Comparison of ENCODE assay signal across 19 mouse cellular contexts in genomic region chr12:110952628-110953385, GRCm38 (mm10). TPM values are rescaled to one million over a fixed set of nuclear protein-coding genes. Genes with fewer than 3 reads are reported as not detected.
DNase-seq lines count a peak whose midpoint lies in the region; ATAC-seq and TF ChIP-seq lines count a peak whose summit lies in the region.
"Had no signal": no experiment of that assay in that cellular context is flagged by ENCODE, and none has a peak within 500 bp of the region (broad histone marks: within the 10 kb centered on the region; RNA-seq: fewer than 3 reads in every experiment).

No protein-coding gene starts in this region.

- no peak for TF ChIP-seq CTCF in forebrain, postnatal 0 days (IDR thresholded peaks at IDR 0.05; ENCODE audit: low read depth)

- H3K4me2 ChIP-seq in forebrain, postnatal 0 days (ENCODE audit: low read depth) = no peak overlapping the region
- H3K4me2 ChIP-seq in kidney, embryonic 14.5 days (replicated peaks; ENCODE audit: low read depth, low read length) = no peak overlapping the region
- H3K4me2 ChIP-seq: forebrain, embryonic 13.5 days; hindbrain, embryonic 13.5 days; midbrain, embryonic 12.5 days had no signal

- no peak overlapping the region for H3K27ac ChIP-seq in forebrain, postnatal 0 days (ENCODE audit: low read depth, low read length)
- H3K27ac ChIP-seq in kidney, embryonic 14.5 days (ENCODE audit: low read depth, low read length) = no peak overlapping the region
- H3K27ac ChIP-seq: forebrain, embryonic 13.5 days; gastrocnemius, adult 2 months; hindbrain, embryonic 13.5 days; midbrain, embryonic 12.5 days had no signal

- ATAC-seq in forebrain, postnatal 0 days = no peak
- ATAC-seq in kidney, embryonic 14.5 days (ENCODE audit: low FRiP score, low TSS enrichment) = no peak
- ATAC-seq: forebrain, embryonic 13.5 days had no signal

- no peaks in the 10 kb centered on the region for H3K27me3 ChIP-seq in forebrain, postnatal 0 days (ENCODE audit: insufficient read depth, low read length)
- no peaks in the 10 kb centered on the region for H3K27me3 ChIP-seq in kidney, embryonic 14.5 days (ENCODE audit: control insufficient read depth, insufficient read depth, low read length)
- H3K27me3 ChIP-seq: forebrain, embryonic 13.5 days; hindbrain, embryonic 13.5 days; midbrain, embryonic 12.5 days had no signal

- WGBS in forebrain, postnatal 0 days = 80% methylated on average over 6 of the region's 6 CpGs
- 84% methylated on average over 6 of the region's 6 CpGs for WGBS in kidney, embryonic 14.5 days

- H3K4me1 ChIP-seq in forebrain, postnatal 0 days (ENCODE audit: insufficient read depth) = no peaks in the 10 kb centered on the region
- H3K4me1 ChIP-seq in kidney, embryonic 14.5 days (ENCODE audit: control insufficient read depth, insufficient read depth, low read length) = no peaks in the 10 kb centered on the region
- H3K4me1 ChIP-seq: forebrain, embryonic 13.5 days; hindbrain, embryonic 13.5 days; midbrain, embryonic 12.5 days had no signal

- H3K36me3 ChIP-seq in forebrain, postnatal 0 days (ENCODE audit: insufficient read depth) = peaks cover 46% of the 10 kb centered on the region
- H3K36me3 ChIP-seq in kidney, embryonic 14.5 days (ENCODE audit: control insufficient read depth, insufficient read depth, low read length) = peaks cover 11% of the 10 kb centered on the region

- no peak overlapping the region for H3K9ac ChIP-seq in forebrain, postnatal 0 days
- H3K9ac ChIP-seq in kidney, embryonic 14.5 days (ENCODE audit: low read depth, low read length) = no peak overlapping the region
- H3K9ac ChIP-seq: forebrain, embryonic 13.5 days; hindbrain, embryonic 13.5 days; midbrain, embryonic 12.5 days had no signal

- peak; percentile 65 for DNase-seq in adrenal gland, adult 2 months
- no peak for DNase-seq in adrenal gland, postnatal 25 days
- DNase-seq in 3134 (ENCODE audit: extremely low read depth, insufficient read length, low spot score) = peak; percentile 28
- peak; percentile 68 for DNase-seq in cerebellum, adult 11-12 months
- DNase-seq in cerebellum, postnatal 36 days = peak; percentile 58 to 63
- no peak for DNase-seq in right cerebral cortex, postnatal 10 days (ENCODE audit: low spot score in 2 of 2)
- DNase-seq in forebrain, postnatal 0 days = no peak
- DNase-seq: gastrocnemius, adult 2 months; heart, postnatal 10 days; kidney, adult 11 months; kidney, postnatal 14 days; lung, adult 18-20 months; lung, postnatal 4 days; right cerebral cortex, adult 18-20 months; thymus, postnatal 36 days had no signal

- no peaks in the 10 kb centered on the region for H3K9me3 ChIP-seq in forebrain, postnatal 0 days (ENCODE audit: low read length)
- H3K9me3 ChIP-seq in kidney, embryonic 14.5 days (ENCODE audit: control insufficient read depth, low read length) = no peaks in the 10 kb centered on the region
- H3K9me3 ChIP-seq: forebrain, embryonic 13.5 days; hindbrain, embryonic 13.5 days; midbrain, embryonic 12.5 days had no signal

- no peak overlapping the region for H3K4me3 ChIP-seq in forebrain, postnatal 0 days (ENCODE audit: low read depth, low read length)
- H3K4me3 ChIP-seq in kidney, embryonic 14.5 days (ENCODE audit: low read length) = no peak overlapping the region
- H3K4me3 ChIP-seq: forebrain, embryonic 13.5 days; gastrocnemius, adult 2 months; hindbrain, embryonic 13.5 days; midbrain, embryonic 12.5 days had no signal

RNA-seq across cellular contexts. Expression of gene Ankrd9, which starts 26.0 kb away (rescaled TPM):
- total RNA-seq in adrenal gland, adult 2 months (2021) = 10 to 100 TPM; 30.4 to 42.7 TPM
- polyA plus RNA-seq in adrenal gland, adult 2 months (2012; rRNA removed) = 90.6 and 110 TPM in 2 replicates
- total RNA-seq in adrenal gland, postnatal 25 days (2021) = 22.3 and 36.5 TPM in 2 replicates
- 7.6 and 8.7 TPM in 2 replicates for total RNA-seq in forebrain, postnatal 0 days (2014; rRNA removed)
- 7.8 and 10.2 TPM in 2 replicates for polyA plus RNA-seq in forebrain, postnatal 0 days (2015; fragmentation: Nextera tagmentation; extraction: Ambion mirVana)
- 11.0 and 12.4 TPM in 2 replicates for polyA plus RNA-seq in kidney, embryonic 14.5 days (2014; fragmentation: Nextera tagmentation; extraction: Ambion mirVana)

Comparison
In these comparisons a context has a peak if more than half of its experiments do, and no peak if none do; other contexts are left out.
1. DNase-seq: peak in adrenal gland, adult 2 months (single experiment), 3134 (single experiment), cerebellum, adult 11-12 months (single experiment) and cerebellum, postnatal 36 days (2 of 2); none in adrenal gland, postnatal 25 days (single experiment), right cerebral cortex, postnatal 10 days (0 of 2) and forebrain, postnatal 0 days (single experiment).